In genomic region chr11:68864544-68865189, GRCm38 (mm10) we compare ENCODE assay signal across 9 mouse cellular contexts. TPM values are rescaled to one million over a fixed set of nuclear protein-coding genes. Genes with fewer than 3 reads are reported as not detected.
DNase-seq lines count a peak whose midpoint lies in the region; ATAC-seq and TF ChIP-seq lines count a peak whose summit lies in the region.
"Had no signal": no experiment of that assay in that cellular context is flagged by ENCODE, and none has a peak within 500 bp of the region (broad histone marks: within the 10 kb centered on the region; RNA-seq: fewer than 3 reads in every experiment).

No protein-coding gene starts in this region.

- intact Hi-C loops in left cerebral cortex, postnatal 4 days (cut with DNase I), result no loop called here

- no peak overlapping the region for H3K27ac ChIP-seq in embryonic facial prominence, embryonic 15.5 days (replicated peaks)

- WGBS in embryonic facial prominence, embryonic 15.5 days, result 52% methylated on average over 9 of the region's 9 CpGs
- WGBS in lung, adult 2 months, result 10% methylated on average over 9 of the region's 9 CpGs

- H3K27me3 ChIP-seq in embryonic facial prominence, embryonic 15.5 days, result no peaks in the 10 kb centered on the region
- H3K27me3 ChIP-seq: Patski had no signal

- no peak overlapping the region for H3K4me3 ChIP-seq in embryonic facial prominence, embryonic 15.5 days (replicated peaks)
- no peak overlapping the region for H3K4me3 ChIP-seq in lung, adult 2 months (replicated peaks; ENCODE audit: extremely low read depth, low read depth, low read length)

- no peaks in the 10 kb centered on the region for H3K4me1 ChIP-seq in embryonic facial prominence, embryonic 15.5 days
- peaks cover 14% of the 10 kb centered on the region for H3K4me1 ChIP-seq in lung, adult 2 months (ENCODE audit: control insufficient read depth, insufficient read depth, low read length)

- H3K36me3 ChIP-seq in embryonic facial prominence, embryonic 15.5 days, result no peaks in the 10 kb centered on the region

- peak; percentile 34 for DNase-seq in retina, postnatal 1 day
- DNase-seq in retina, embryonic 14.5 days (ENCODE audit: low spot score), result no peak
- peak; percentile 70 for DNase-seq in lung, adult 2 months
- DNase-seq in thymus, postnatal 10 days (ENCODE audit: low spot score in 2 of 2), result no peak
- DNase-seq in left cerebral cortex, postnatal 4 days, result no peak

- H3K9ac ChIP-seq in embryonic facial prominence, embryonic 15.5 days, result no peak overlapping the region

- H3K9me3 ChIP-seq in embryonic facial prominence, embryonic 15.5 days (replicated peaks), result no peaks in the 10 kb centered on the region

- no peak overlapping the region for H3K4me2 ChIP-seq in embryonic facial prominence, embryonic 15.5 days (replicated peaks)

- TF ChIP-seq POLR2A in lung, adult 2 months (IDR thresholded peaks at IDR 0.05; ENCODE audit: borderline replicate concordance, extremely low read depth, low read depth, low read length), result no peak

- no peak for TF ChIP-seq CTCF in lung, adult 2 months (IDR thresholded peaks at IDR 0.05; ENCODE audit: insufficient read depth, low read length)

- peak; percentile 65; the same call in 1 of the 2 replicates for ATAC-seq in embryonic facial prominence, embryonic 15.5 days (ENCODE audit: insufficient number of reproducible peaks, low FRiP score, low TSS enrichment, low read depth)
- ATAC-seq in hematopoietic stem cell, adult 5-6 weeks (replicated peaks in 1 of 2; ENCODE audit: insufficient read depth in 1 of 2, low FRiP score in 2 of 2, low TSS enrichment in 1 of 2, low read depth in 1 of 2, poor library complexity in 2 of 2, severe bottlenecking in 2 of 2), result peak; percentile 9 to 40; a peak in 2 of 4 replicates
- no peak for ATAC-seq in inflammation-experienced regulatory T-cells, adult 6 months
- ATAC-seq: Patski had no signal

RNA-seq across cellular contexts. Expression of gene Ndel1, which starts 7.0 kb away (rescaled TPM):
- 110 and 117 TPM in 2 replicates for polyA plus RNA-seq in embryonic facial prominence, embryonic 15.5 days (2015; fragmentation: Nextera tagmentation; extraction: Ambion mirVana)
- total RNA-seq in hematopoietic stem cell, adult 5-6 weeks (2017), result 51.2 and 73.3 TPM in 2 replicates
- polyA plus RNA-seq in lung, adult 2 months (2012; rRNA removed), result 74.3 and 75.3 TPM in 2 replicates
- 10 to 100 TPM; 30.8 to 36.0 (median 32.1) TPM for polyA plus RNA-seq in inflammation-experienced regulatory T-cells, adult 6 months (2017; shearing (Covaris generic))
- total RNA-seq in left cerebral cortex, postnatal 4 days (2021), result 10 to 100 TPM; 75.9 to 81.6 TPM

RNA-seq across cellular contexts. Expression of gene Rnf222, which starts 23.7 kb away (rescaled TPM):
- 3.4 and 3.5 TPM in 2 replicates for polyA plus RNA-seq in embryonic facial prominence, embryonic 15.5 days (2015; fragmentation: Nextera tagmentation; extraction: Ambion mirVana)
- total RNA-seq in hematopoietic stem cell, adult 5-6 weeks (2017), result not detected in 2 replicates
- polyA plus RNA-seq in lung, adult 2 months (2012; rRNA removed), result 0.14 and 1.4 TPM in 2 replicates
- not detected for polyA plus RNA-seq in inflammation-experienced regulatory T-cells, adult 6 months (2017; shearing (Covaris generic))
- total RNA-seq in left cerebral cortex, postnatal 4 days (2021), result not detected
- polyA plus RNA-seq: Patski had no signal

RNA-seq across cellular contexts. Expression of gene Rpl26, which starts 36.7 kb away (rescaled TPM):
- 985 and 994 TPM in 2 replicates for polyA plus RNA-seq in embryonic facial prominence, embryonic 15.5 days (2015; fragmentation: Nextera tagmentation; extraction: Ambion mirVana)
- 6,451 and 7,582 TPM in 2 replicates for total RNA-seq in hematopoietic stem cell, adult 5-6 weeks (2017)
- polyA plus RNA-seq in lung, adult 2 months (2012; rRNA removed), result 469 and 674 TPM in 2 replicates
- polyA plus RNA-seq in inflammation-experienced regulatory T-cells, adult 6 months (2017; shearing (Covaris generic)), result 1,000 to 10,000 TPM; 1,371 to 2,270 (median 2,196) TPM
- total RNA-seq in left cerebral cortex, postnatal 4 days (2021), result 100 to 1,000 TPM; 866 to 875 TPM

Comparison
In these comparisons a context has a peak if more than half of its experiments do, and no peak if none do; other contexts are left out.
1. DNase-seq: peak in retina, postnatal 1 day (single experiment) and lung, adult 2 months (single experiment); none in retina, embryonic 14.5 days (single experiment), thymus, postnatal 10 days (0 of 2) and left cerebral cortex, postnatal 4 days (single experiment).